Mouse (Mus musculus): ENCODE results near the gene Tlx1.

DNA sequence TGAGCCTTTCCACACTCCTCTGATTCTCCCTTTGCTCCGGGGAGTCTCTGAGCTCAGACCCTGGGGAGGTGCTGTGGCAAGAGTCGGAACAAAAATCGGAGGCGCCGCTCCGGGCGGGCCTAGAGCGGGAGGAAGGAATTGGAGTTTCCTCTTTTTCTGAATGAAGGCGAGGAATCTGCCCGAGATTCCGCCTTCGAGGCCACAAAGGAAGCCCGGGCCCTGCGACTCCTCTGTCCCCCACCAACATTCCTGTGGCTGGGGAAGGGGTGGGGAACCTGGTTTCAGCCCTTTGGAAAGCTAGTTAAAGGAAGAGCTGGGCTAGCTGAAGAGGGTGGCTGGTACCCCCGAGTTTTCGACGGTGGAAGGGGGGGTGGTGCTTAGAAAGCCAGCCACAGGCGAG, 4.0 kb downstream of the Tlx1 start:
- no peak for TF ChIP-seq CTCF (IDR thresholded peaks at IDR 0.05; ENCODE audit: low read depth)
- no peak for TF ChIP-seq EP300 (IDR thresholded peaks at IDR 0.05; ENCODE audit: low read depth)

Measured in heart, postnatal 0 days (tissue).